Mouse (Mus musculus) intestine, postnatal 0 days (tissue): ENCODE data around the gene Hoxb7. TPM values are rescaled to one million over a fixed set of nuclear protein-coding genes. Genes with fewer than 3 reads are reported as not detected.

Source experiments
- ATAC-seq: fragments of 200-750 bp; cut with Nextera tagmentation; 2 replicates; pipeline ENCODE4 v1.8.0; 2017; ENCODE audit warnings: mild to moderate bottlenecking, moderate TSS enrichment, moderate library complexity
- H3K27ac ChIP-seq: fragments of 300-500 bp; sonication (generic); 2 replicates; pipeline ENCODE4 v1.5.1; 2014; ENCODE audit warnings: mild to moderate bottlenecking, low read depth, low read length, moderate library complexity
- H3K27me3 ChIP-seq: fragments of 300-500 bp; sonication (generic); replicated peaks from 2 replicates; pipeline ENCODE4 v1.6.1; 2014; ENCODE audit warnings: low read length, mixed read lengths; ENCODE audit not compliant: control insufficient read depth, insufficient read depth
- H3K36me3 ChIP-seq: fragments of 300-500 bp; sonication (generic); 2 replicates; pipeline ENCODE4 v1.6.1; 2014; ENCODE audit warnings: mild to moderate bottlenecking, moderate library complexity; ENCODE audit not compliant: control insufficient read depth, insufficient read depth
- H3K4me1 ChIP-seq: fragments of 300-500 bp; sonication (generic); replicated peaks from 2 replicates; pipeline ENCODE4 v1.6.1; 2014; ENCODE audit warnings: antibody characterized with exemption, low read length, mixed read lengths; ENCODE audit not compliant: control insufficient read depth, insufficient read depth
- H3K4me2 ChIP-seq: fragments of 300-500 bp; sonication (generic); replicated peaks from 2 replicates; pipeline ENCODE4 v1.6.1; 2014; ENCODE audit warnings: low read depth, mild to moderate bottlenecking, moderate library complexity
- H3K4me3 ChIP-seq: fragments of 300-500 bp; sonication (generic); 2 replicates; pipeline ENCODE4 v1.5.1; 2014; ENCODE audit warnings: low read depth, low read length
- H3K9ac ChIP-seq: fragments of 300-500 bp; sonication (generic); 2 replicates; pipeline ENCODE4 v1.6.1; 2014; ENCODE audit warnings: mild to moderate bottlenecking, low read depth, low read length
- H3K9me3 ChIP-seq: fragments of 300-500 bp; sonication (generic); 2 replicates; pipeline ENCODE4 v1.6.1; 2016; ENCODE audit warnings: mixed run types; ENCODE audit not compliant: control insufficient read depth
- CTCF ChIP-seq: sonication (generic); IDR thresholded peaks from 2 replicates; pipeline ENCODE4 v1.5.1; 2016; ENCODE audit warnings: low read depth, mild to moderate bottlenecking, control low read depth, antibody characterized with exemption, moderate library complexity
- WGBS: fragments of 180-500 bp; shearing (Covaris S2); extraction: QIAGEN DNeasy Blood & Tissue Kit; methylation state at CpG from one replicate; pipeline ENCODE4 v1.1.7; 2014; 5-methylcytosine and 5-hydroxymethylcytosine counted together
- polyA plus RNA-seq: library from polyadenylated mRNA; unstranded; fragments of >200 nt; fragmentation: Nextera tagmentation; extraction: Ambion mirVana; gene quantifications from 2 replicates; pipeline ENCODE4 v1.2.1, GENCODE M21; 2015

Gene Hoxb7
- polyA plus RNA-seq, 1 experiment from 2014 or later: 8.5 TPM

DNA sequence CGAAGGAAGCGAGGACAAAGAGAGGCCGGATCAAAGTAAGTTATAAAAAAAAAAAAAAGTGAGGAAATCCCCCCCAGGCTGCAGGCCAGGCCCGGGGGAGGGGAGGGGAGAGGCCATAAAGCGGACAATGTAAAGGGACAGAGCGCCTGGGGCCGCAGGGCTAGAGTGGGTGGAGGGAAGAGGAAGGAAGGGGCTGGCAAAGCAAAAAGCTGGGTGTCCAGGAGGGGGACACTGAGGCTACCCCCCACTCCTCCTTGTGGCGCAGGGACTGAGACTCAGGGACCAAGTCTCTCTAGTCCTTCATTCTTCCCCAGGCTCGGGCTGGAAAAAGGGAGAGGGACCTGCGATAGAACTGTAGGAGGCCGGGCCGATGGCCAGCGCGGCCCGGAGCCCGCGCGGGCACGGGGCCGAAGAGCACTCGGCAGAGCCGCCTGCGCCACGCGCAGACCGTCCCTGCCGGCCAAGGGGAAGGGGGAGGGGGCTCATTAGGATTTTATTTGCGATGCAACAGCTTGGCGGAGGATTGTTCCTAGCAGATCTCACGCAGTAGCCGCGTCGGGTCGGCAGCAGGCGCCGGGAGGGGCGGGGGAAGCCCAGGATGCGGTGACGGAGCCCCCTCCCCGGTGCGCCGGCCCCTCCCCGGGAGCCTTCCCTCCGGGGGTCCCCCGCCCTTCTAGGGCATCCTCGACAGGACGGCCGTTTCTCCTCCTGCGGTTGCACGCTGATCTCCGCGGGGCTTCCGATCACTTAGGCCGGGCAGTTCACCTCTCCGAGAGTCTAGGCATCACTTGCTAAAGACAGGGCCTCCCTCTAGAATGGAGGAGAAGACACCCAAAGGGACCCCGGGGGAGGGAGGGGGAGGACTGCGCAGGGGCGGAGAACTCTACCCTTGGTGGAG lies 14.2 kb upstream of the Hoxb7 start:
- peaks cover 100% of the 10 kb centered on the region for H3K27me3 ChIP-seq
- H3K4me3 ChIP-seq: peak overlapping the region; percentile 41
- TF ChIP-seq CTCF: no peak
- H3K9me3 ChIP-seq: no peaks in the 10 kb centered on the region
- H3K9ac ChIP-seq: 0 out of 2 replicates have a peak overlapping the region, but pooled peaks have one; percentile 22
- peak overlapping the region; percentile 56 for H3K4me2 ChIP-seq
- H3K27ac ChIP-seq: no peak overlapping the region
- no peaks in the 10 kb centered on the region; the same call in 1 of the 2 replicates for H3K4me1 ChIP-seq
- no peak for ATAC-seq
- no peaks in the 10 kb centered on the region for H3K36me3 ChIP-seq
- WGBS: under 1% methylated on average over 56 of the region's 58 CpGs

GRCm38 (mm10) chr11:96274428-96274827 lies 12.0 kb upstream of the Hoxb7 start:
- no peaks in the 10 kb centered on the region; the same call in 1 of the 2 replicates for H3K4me1 ChIP-seq
- WGBS: 15% methylated on average over 10 of the region's 10 CpGs
- H3K27ac ChIP-seq: no peak overlapping the region
- no peaks in the 10 kb centered on the region for H3K36me3 ChIP-seq
- TF ChIP-seq CTCF: no peak
- H3K4me3 ChIP-seq: no peak overlapping the region
- no peak overlapping the region for H3K4me2 ChIP-seq
- no peaks in the 10 kb centered on the region for H3K9me3 ChIP-seq
- H3K9ac ChIP-seq: no peak overlapping the region
- ATAC-seq: no peak
- H3K27me3 ChIP-seq: peaks cover 99% of the 10 kb centered on the region

- Histone ChIP-seq H3K4me2 (no peak overlapping the region), H3K9me3 (no peaks in the 10 kb centered on the region), H3K27me3 (peaks cover 98% of the 10 kb centered on the region), H3K4me1 (no peaks in the 10 kb centered on the region; the same call in 1 of the 2 replicates), H3K9ac (no peak overlapping the region), H3K4me3 (no peak overlapping the region), H3K27ac (no peak overlapping the region), H3K36me3 (no peaks in the 10 kb centered on the region)
- 28% methylated on average over 4 of the region's 4 CpGs for WGBS
- no peak for TF ChIP-seq CTCF
- ATAC-seq: no peak
These were observed 10.5 kb upstream of the Hoxb7 start for GRCm38 (mm10) chr11:96275896-96276295.

- no peaks in the 10 kb centered on the region for H3K36me3 ChIP-seq
- H3K9ac ChIP-seq: no peak overlapping the region
- no peaks in the 10 kb centered on the region for H3K9me3 ChIP-seq
- 5% methylated on average over 35 of the region's 35 CpGs for WGBS
- TF ChIP-seq CTCF: no peak
- H3K4me3 ChIP-seq: no peak overlapping the region; the same call in none of the 2 replicates
- H3K4me1 ChIP-seq: no peaks in the 10 kb centered on the region
- peak overlapping the region; percentile 44 for H3K4me2 ChIP-seq
- ATAC-seq: 0 out of 2 replicates have a peak, but pooled peaks have one; percentile 6
- peaks cover 91% of the 10 kb centered on the region for H3K27me3 ChIP-seq
- no peak overlapping the region for H3K27ac ChIP-seq
These were observed 9.0 kb upstream of the Hoxb7 start for GRCm38 (mm10) chr11:96277151-96278044.

DNA sequence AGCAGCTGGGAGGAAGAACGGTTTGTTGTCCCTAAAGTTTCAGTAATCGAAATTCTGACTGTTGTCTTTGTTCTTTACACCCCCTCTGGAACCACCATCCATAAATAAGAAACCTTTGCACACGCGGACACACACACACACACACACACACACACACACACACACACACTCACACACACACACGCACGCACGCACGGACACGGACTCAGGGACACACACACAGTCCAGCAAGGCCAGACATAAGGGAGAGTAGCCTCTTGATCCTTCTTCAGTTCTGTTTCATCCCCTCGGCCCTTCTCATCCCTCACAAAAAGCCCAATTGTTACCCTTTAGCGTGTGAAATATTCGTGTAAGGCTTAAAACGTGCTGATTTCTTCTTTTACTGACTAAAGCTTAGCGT lies 8.1 kb upstream of the Hoxb7 start:
- Histone ChIP-seq H3K4me1 (no peaks in the 10 kb centered on the region), H3K36me3 (no peaks in the 10 kb centered on the region), H3K4me3 (peak overlapping the region; percentile 9; the same call in 1 of the 2 replicates), H3K9ac (no peak overlapping the region), H3K27ac (no peak overlapping the region), H3K9me3 (no peaks in the 10 kb centered on the region), H3K27me3 (peaks cover 82% of the 10 kb centered on the region), H3K4me2 (peak overlapping the region; percentile 45)
- whole genome bisulfite sequencing: 19% methylated on average over 14 of the region's 14 CpGs
- no peak for TF ChIP-seq CTCF
- no peak for ATAC-seq

DNA sequence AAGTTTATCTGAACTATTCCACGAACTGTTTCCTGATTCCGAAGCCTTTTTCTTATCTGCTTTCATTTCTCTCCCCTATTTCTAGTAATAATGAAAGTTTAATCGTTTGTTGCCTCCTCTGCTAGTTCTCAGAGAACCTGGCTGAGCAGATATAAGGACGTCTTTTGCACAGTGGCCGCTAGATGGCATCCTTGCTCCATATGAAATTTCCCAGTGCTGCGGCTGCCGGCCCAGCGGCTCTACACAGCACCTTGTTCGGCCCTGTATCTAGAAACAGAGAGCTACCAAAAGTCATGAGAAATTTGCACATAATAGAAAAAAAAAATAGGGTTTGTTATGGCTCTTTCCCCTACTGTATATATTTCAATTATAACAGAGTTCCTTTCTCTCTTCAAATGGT lies 7.7 kb upstream of the Hoxb7 start:
- H3K4me2 ChIP-seq: peak overlapping the region; percentile 45; the same call in 1 of the 2 replicates
- H3K4me1 ChIP-seq: no peaks in the 10 kb centered on the region
- TF ChIP-seq CTCF: peak; percentile 92
- H3K36me3 ChIP-seq: no peaks in the 10 kb centered on the region
- 0 out of 2 replicates have a peak overlapping the region, but pooled peaks have one; percentile 9 for H3K4me3 ChIP-seq
- peak; percentile 61 for ATAC-seq
- H3K27me3 ChIP-seq: peaks cover 82% of the 10 kb centered on the region
- H3K9ac ChIP-seq: no peak overlapping the region
- under 1% methylated on average over 9 of the region's 9 CpGs for WGBS
- no peak overlapping the region for H3K27ac ChIP-seq
- H3K9me3 ChIP-seq: no peaks in the 10 kb centered on the region
